Mouse (Mus musculus) kidney, adult 18-20 months (tissue): ENCODE measurements around the gene Cd3e.

Source experiments
- DNase-seq: peaks from one replicate; pipeline ENCODE4 v3.0.0; 2021

Gene Cd3e

DNA sequence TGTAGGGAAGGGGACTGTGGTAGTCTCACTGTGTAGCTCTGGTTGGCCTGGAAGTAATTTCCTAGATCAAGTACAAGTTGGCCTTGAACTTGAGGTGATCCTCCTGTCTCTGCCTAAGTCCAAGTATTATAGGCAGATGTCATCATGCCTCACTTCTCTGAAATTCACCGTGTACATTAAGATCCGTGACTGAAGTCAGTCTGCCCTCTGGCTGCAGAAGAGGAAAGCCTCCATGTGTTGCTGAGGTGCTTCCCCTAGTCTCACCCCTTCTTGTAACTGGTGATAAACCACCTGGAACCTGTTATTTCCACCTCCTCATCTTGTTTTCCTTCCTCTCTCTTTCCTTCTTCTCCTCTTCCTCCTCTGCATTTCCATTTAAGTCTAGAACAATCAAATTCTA is 5.5 kb upstream of the Cd3e start:
- no peak for DNase-seq

DNA sequence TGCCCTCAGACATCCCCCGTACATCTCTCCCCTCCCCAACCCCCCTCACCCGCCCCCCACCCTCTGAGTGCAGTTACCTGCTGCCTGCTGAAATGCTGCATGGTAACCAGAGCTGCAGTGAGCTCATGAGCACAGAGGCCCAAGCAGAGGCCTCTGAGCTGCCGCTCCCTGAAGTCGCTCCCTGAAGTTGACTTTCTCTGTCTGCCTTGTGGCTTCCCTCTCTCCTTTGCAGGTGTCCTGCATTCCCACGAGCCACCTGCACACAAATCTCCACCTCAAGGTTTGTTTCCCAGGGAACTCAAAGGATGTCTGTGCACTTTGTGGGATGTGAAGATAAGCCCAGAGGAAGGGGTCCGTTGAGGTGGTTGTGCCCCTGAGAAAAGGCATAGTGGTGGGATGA is 1.9 kb upstream of the Cd3e start:
- no peak for DNase-seq

DNA sequence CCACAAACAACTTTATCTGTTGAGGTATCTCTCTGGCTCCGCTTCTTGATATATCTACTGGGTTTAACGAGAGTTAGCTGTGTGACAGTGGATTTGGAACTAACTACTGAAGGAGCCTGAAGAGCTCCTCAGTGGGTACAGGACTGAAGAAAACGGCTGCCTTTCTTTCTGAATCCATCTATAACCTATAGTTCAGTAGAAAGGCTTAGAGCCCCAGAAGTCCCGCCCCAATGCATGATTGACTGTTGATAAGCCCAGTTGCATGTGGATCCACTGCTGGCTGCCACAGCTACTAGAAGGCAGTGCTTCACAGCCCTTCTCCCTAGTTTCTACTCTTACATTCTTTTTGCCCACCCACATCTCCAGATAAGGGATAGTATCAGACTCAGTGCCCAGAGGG is 1.0 kb upstream of the Cd3e start:
- DNase-seq = no peak

DNA sequence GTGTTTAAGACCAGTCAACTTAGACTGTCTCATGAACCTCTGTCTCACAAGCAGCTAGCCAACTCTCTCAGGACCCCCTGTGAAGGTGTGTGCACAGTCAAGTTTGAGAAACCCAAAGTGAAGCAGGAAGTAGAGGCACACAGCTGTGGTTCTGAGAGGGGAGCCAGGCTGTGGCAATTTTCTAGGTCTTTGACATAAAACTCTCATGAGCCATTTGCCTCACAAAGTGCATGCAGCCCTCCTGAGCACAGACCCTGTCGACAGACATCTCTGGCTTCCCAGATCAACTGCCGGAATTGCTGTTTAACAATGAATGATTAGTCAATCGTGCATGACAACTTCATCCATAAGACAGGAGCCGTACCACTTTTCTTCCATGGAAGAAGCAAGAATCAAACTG is 1.1 kb downstream of the Cd3e start:
- DNase-seq = no peak

DNA sequence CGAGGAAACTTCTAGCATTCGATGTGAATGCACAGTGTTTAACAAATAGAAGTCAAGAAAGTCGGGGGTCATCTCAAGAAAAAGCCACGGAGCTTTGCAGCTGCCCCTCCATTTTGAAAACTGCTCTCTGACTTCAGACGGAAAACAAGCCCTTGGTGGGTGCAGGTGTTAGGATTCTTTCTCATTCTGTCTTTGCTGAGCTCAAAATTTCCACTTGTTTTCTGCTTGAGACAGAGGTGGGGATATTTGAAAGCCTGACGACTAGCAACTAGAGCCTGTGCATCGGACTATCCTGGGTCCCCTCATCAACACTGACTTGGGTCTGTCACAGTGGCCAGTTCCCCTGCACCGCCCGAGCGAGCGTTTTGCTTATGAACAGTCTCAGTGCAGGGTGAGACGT is 2.0 kb downstream of the Cd3e start:
- DNase-seq = no peak

DNA sequence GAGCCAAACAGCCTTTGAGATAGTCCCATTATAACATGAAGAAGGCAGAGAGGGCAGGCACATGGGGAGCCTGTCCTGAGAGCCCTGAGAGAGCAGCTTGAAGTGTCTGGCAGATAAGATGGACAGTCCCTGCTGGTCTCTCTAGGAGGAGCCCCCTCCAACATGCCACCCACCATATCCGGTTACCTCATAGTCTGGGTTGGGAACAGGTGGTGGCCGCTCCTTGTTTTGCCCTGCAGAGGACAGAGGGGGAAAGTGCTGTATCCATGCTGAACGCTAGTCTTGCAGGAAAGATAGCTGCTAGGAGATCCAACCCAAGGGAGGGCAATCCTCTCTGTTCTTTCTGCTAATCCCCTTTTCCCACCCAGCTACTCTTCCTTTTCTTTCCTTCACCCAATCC is 9.2 kb downstream of the Cd3e start:
- DNase-seq = no peak

DNA sequence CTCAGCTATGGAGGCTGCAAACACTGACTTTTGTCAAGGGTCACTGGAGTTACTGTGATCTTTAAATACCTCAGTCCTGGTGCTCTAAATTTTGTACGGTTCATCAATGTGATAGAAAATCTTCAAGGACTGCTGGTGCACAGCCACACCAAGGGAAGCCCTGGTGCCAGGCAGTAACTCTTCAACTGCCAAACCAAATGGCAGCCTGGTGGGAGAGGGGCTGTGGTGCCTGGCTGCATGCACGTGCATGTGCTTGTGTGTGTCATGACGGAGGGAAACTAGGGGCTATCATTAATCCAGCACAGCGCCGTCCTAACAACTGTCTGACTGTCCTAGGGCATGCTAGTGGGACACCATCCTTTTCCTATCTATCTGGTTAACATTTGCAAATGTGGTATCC is 9.7 kb downstream of the Cd3e start:
- DNase-seq = no peak

DNA sequence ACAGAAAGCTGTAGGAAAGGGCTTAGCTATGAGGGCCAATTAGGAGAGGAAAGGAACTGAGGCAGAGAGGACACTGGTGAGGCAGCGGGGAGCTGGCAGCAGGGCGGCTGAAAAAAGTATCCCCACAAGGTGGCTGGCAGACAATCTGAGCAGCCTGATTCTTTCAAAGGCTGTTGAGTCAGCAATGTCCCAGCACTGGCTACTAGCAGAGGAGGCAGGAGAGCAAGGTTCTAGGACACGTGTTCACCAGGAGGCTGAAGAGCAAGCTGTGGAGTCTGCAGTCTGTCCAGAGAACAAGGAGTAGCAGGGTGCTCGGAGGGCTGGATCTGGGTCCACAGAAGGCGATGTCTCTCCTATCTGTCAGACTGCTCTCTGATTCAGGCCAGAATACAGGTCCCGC is 10.3 kb downstream of the Cd3e start:
- peak; percentile 35 for DNase-seq

DNA sequence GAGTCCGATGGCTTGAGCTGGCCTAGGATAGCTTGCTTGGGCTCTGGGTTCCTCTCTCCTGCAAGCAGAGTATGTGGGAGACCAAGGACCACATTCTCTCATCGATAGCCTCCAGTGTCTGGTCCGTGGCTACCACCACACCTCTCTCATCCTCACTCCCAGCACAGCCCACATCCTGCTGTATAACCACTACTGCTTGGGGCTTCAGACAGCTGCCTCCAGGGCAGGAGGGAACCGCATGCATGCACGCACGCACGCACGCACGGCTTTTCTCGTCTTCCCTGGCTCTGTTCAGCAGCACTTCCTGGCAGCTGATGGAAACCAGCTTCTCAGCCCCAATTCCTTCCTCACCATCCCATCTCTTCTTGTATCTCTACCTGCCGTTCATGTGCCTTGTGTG is 11.3 kb downstream of the Cd3e start:
- no peak for DNase-seq

DNA sequence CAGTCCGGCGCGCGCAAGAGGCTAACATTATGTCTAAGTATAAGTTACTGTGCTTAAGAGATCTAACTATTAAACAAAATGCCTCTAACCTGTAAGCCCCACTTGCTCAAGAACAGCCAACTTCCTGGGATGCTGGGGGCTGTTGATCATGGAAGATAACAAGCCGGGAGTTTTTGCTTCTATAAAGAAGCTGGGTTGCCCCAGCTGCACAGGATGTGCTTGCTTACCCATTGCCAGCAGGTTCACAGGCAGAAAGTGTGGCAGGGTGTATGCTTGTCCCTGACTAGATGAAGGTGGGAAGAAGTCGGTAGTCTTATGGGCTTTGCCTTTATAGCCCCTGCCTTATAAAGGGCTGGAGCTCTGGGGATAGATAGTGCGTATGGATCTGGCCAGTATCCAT is 12.8 kb downstream of the Cd3e start:
- DNase-seq = no peak

DNA sequence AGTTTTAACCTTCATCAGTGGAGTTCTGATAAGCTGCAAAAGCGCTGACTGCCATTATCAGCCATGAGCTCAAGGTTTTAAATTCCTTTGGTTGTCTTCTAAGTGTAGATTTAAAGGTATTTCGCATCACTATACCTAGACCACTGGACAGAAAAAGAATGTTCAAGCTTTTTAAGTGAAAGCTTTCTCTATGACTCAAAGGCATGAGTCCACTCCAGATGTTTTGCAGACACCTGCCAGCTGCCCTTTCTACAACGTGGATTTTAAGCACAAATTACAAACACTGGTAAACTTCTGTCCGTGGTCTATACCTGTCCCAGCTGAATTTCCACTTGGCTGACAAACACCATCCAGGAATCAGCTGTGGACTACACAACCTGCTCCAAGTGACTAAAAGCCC is 14.5 kb downstream of the Cd3e start:
- no peak for DNase-seq

DNA sequence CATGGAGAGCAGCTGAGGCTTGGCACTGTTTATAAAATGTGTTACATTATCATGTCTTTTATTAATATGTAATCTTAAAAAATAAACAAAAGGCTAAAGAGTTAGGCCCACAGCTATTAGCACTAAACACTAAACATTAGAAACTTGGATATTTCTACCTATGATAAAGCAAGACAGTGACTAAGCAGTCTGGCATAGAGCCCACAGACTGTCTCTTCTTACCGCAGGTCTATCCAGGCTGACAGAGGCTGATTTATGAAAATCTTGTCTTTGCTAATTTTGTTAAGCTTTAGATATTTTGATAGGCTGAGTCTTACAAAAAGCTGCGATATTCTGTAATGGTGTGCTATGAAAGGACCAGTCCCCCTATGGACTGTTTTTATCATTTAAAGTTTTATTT is 16.2 kb downstream of the Cd3e start:
- no peak for DNase-seq

DNA sequence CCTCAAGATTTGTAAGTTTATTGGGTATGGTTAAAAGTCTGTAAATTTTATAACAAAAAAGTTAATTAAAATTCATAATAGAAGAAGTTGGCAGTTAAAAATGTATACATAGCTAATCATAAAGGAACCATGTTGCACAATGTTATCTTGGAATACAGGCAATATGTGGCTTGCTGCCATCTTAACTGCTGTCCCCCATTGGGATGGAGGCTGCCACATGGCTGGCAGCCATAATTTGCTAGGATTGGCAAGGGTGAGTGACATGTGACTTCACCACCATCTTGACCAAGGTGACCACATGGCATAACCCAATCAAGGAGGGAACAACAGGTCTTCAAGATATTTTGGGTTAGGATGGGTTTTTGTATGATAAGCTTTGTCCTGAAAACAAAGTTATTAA is 17.2 kb downstream of the Cd3e start:
- no peak for DNase-seq

DNA sequence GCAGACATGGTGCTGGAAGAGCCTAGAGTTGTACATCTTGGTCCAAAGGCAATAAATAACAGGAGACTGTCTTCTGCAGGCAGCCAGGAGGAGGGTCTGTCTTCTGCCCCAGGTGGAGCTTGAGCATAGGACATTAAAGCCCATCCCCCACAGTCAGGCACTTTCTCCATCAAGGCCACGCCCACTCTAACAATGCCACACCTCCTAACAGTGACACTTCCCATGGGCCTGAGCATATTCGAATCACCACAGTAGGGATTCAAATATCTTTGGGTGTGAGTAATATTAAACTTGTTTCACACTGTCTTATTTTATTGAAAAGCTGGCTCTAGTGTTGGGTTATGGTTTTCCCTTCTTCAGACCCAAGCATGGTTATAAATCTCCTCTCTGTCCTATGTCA is 17.6 kb downstream of the Cd3e start:
- DNase-seq = no peak

DNA sequence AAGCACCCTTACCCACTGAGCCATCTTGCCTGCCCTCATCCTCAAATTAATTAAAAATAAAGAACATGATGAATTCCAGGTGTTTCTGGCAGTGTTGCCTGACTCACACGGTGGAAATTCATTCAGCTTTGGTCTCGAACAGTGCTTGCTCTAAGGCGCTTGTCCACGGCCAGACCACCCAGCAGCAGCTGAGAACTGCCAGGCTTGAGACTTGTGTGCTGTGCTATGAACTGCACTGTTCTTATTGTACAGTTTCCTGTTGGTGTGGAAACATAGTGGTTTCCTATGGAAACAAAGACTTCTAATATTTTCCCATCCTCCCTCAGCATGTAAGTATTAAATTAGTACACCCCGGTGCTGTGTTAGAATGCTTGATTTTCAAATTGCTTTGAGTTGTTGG is 22.5 kb downstream of the Cd3e start:
- no peak for DNase-seq

DNA sequence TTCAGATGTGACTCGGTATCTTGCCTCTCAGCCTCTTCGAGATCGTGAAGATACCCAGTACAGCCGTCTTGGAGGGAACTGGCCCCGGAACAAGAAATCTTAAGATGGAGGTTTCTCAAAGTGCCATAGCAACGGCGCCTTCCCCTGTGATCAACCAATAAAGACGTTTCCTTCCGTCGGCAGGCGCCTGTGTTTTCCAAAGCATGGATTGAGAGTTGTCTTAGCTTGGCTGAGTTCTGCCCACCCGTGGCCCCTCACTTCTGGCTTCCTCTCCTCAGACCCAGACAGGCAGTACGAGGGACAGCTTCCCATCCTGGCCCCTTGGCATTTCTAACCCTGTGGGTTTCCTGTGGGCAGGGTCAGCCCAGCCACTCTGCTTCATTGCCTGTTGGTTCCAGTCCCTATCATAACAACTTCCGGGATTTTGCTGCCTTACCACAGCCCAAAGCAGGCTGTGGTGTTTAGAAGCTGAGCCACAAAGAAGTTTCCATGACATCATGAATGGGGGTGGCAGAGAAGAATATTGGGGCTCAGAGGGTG is 23.1 kb downstream of the Cd3e start:
- DNase-seq = no peak

DNA sequence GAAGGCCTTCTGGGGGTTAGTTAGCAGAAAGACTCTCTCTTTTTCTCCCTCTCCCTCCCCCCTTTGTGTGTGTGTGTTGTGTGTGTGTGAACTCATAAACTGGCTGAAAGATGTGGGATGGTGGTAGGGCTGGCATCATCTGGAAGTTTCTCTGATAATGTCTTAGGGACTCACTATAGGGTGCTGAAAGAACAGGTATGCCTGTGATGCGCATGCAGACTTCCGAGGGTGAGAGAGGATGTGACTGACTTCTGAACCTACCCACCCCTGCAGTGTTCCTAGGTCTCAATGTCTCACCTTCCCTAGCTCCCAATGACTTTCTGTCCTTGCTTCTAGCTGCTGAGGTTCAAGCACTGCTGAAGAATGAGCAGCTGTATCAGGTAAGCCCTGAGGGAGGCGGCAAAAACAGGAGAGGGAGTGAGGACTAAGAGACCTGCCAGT is 23.7 kb downstream of the Cd3e start:
- DNase-seq = no peak

DNA sequence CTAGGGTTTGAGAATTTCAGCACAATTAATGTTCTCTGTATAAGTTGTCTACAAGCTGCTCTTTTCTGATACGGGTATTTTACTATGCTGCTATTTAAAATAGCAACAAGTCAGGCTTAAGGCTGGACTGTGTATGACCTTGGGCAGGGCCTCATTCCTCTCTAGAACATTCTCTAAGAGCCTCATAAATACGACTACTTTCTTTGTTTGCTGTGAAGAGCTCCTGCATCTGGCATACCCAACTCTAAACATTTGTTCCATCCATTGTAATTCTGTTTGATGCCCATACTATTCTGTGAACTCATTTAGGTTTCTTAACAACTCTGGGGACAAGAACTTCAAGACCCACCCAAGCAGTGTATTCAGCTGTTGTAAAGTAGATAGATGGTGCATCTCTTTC is 26.4 kb downstream of the Cd3e start:
- no peak for DNase-seq

DNA sequence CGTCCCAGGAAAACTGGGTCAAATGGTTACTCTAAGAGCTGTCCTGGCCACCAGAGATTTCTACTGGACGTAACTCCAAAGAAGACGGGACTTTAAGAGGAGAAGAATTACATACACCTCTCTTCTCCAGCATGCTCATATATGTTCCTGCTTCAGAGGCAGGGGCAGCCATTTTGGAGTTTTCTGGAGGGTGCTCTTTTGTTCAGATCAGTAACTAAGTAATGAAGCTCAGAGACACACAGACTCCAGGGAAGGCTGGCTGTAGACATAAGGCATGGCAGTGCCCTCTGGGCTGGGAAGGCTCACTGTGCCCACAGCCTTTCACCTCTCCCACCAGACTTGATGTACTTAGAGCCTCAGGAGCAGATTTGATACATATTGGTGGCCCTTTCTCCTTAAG is 26.9 kb downstream of the Cd3e start:
- DNase-seq = no peak

DNA sequence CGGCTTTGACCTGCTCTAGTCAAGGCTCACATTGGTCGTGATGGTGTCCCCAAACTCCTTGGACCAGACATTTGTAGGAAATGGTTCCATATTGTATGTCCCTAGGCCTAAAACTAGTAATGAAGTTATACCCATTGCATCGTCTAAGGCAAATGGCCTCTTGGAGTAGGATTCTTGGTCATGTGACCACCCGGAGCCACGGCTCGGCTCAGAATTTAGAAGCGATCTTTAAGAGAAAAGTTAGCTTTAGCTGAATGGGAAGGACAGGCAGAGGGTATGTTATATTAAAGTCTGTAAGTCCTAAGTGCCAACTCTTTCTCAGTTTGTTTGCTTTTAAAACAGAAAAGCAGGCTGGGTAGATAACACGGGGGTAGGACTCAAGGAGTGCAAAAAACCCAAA is 27.3 kb downstream of the Cd3e start:
- no peak for DNase-seq

DNA sequence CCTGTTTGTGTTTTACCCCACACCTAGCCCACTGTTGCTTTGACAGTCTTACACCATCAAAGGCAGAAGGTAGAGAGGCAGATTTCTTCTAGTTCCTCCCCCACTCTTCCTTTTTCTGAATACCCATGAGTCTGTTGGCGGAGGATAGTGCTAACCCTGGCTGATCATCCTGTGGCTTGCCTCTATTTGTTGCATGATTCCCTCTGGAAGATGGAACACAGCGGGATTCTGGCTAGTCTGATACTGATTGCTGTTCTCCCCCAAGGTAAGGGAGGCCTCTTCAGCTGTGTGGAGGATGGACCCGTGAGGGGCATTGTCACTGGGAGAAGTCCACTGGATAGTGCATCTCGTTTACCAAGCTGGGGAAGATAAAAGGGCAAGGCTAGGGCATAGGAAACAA is 27.8 kb downstream of the Cd3e start, which contains the start of gene Cd3d:
Gene Cd3d, plus strand, starts transcription at position 111 of the 400 bp plus-strand sequence.
- DNase-seq = no peak

DNA sequence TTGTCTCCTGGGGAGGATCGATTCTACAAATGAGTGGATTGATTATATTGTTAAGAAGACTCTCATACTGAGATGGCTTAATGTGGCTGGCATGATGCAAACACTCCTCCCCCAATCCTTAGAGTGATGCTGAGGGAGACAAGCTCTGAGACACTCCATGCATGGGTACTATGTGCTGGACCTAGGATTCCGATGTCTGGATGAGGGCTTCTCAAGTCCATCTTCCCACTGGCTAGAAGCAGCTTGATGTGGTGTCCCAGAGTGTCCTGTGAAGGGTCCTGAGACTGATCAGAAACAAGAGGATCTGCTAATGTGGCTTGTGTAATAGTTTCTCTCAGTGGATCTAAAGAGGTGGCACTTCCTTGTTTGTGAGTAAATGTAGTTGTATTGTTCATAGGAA is 28.3 kb downstream of the Cd3e start:
- DNase-seq = no peak

DNA sequence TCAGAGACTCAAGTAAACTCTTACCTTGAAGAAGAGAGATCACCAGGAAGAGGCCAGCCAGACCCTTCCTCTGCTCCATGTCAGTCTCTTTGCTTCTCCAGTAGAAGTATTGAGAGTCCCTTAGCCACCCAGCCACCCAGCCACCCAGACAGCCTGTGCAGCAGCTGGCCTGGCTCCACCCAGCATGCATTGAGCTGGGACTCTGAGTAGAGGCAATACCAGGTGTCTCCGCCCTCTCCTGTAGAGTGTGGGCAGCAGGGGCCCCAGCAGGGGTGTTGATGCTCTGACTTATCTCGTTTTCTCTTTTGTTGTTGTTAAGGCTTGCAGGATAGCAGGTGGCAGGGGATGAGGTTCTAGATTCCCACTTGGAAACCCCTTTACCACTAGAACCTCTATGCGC is 29.2 kb downstream of the Cd3e start, which contains the start of gene Cd3g:
Gene Cd3g, minus strand, starts transcription at position 190 of the 400 bp plus-strand sequence.
- DNase-seq = no peak

DNA sequence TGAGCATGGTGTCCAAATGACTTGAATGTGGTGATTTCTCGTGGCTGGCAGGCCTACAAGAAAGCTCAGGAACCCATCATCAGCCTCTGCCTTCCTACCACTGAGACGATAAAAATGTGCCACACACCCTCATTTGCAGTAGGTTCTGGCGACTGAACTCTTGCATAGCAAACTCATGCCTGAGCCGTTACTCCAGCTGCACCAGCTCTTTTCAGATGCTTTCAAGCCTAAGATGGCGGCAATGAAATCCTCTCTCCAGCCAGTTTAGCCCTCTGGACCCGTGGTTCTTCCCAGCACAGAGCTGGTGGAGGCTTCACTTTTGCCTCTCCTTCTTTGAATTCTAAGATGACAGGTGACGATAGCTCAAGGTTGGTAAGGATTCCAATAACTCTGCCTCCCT is 29.6 kb downstream of the Cd3e start:
- no peak for DNase-seq

DNA sequence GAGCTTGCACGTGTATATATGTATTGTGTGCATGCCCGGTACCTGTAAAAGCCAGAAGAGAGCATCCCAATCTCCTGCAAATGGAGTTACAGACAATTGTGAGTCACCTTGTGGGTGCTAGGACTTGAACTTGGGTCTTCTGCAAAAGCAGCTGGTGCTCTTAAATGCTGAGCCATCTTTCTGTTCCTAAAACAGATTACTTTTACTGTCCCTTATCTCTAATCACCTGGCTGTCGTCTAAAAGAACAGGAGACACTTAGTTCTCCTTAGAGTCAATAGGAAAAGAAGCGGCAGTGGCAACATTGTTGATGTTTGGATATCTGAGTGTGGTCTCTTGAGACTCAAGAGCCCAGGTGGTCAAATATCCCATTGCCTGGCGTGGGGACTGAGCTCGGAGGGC is 31.6 kb downstream of the Cd3e start:
- no peak for DNase-seq

DNA sequence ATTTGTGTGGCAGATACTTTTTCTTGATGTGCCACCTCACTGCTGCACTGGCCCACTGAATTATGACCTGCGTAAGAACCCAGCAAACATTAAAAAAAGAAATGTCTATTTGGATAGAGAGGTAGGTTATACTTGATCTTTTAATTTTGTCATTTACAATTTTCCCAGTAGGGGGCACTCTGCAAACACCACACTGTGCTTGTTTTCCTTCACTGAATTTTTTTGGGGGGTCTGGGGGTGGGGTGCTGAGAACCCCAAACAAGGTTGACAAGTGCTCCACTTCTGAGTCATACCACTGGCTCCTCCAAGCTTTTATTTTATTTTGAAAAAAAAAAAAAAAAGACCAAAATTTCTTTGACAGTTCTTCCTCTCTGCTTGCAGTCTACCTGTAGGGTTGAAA is 40.0 kb downstream of the Cd3e start:
- no peak for DNase-seq
